Mouse (Mus musculus) testis, adult 2 months (tissue): ENCODE results near the gene Gp9. TPM values are rescaled to one million over a fixed set of nuclear protein-coding genes. Genes with fewer than 3 reads are reported as not detected.

Source experiments
- H3K27ac ChIP-seq: fragments of 200-500 bp; 2 replicates; pipeline ENCODE4 v1.5.1; 2012; ENCODE audit warnings: low read depth, low read length; ENCODE audit not compliant: control insufficient read depth, insufficient read depth
- H3K27me3 ChIP-seq: fragments of 200-500 bp; 2 replicates; pipeline ENCODE4 v1.6.1; 2012; ENCODE audit warnings: mild to moderate bottlenecking, low read length, moderate library complexity; ENCODE audit not compliant: control insufficient read depth, insufficient read depth
- H3K36me3 ChIP-seq: fragments of 200-500 bp; 2 replicates; pipeline ENCODE4 v1.6.1; 2012; ENCODE audit warnings: mild to moderate bottlenecking, low read length; ENCODE audit not compliant: control insufficient read depth, insufficient read depth
- H3K4me1 ChIP-seq: fragments of 200-500 bp; 2 replicates; pipeline ENCODE4 v1.6.1; 2012; ENCODE audit warnings: low read length; ENCODE audit not compliant: control insufficient read depth, insufficient read depth
- H3K4me3 ChIP-seq: fragments of 200-500 bp; 2 replicates; pipeline ENCODE4 v1.5.1; 2012; ENCODE audit warnings: low read depth, mild to moderate bottlenecking, low read length, moderate library complexity, mixed read lengths; ENCODE audit not compliant: control insufficient read depth
- CTCF ChIP-seq: fragments of 200-500 bp; IDR thresholded peaks from 2 replicates; pipeline ENCODE4 v1.5.1; 2012; ENCODE audit warnings: low read depth, mild to moderate bottlenecking, inconsistent platforms, low read length, moderate library complexity; ENCODE audit not compliant: control insufficient read depth, insufficient read depth, insufficient replicate concordance
- POLR2A ChIP-seq: fragments of 200-500 bp; IDR thresholded peaks from 2 replicates; pipeline ENCODE4 v1.6.1; 2012; ENCODE audit warnings: low read depth, mild to moderate bottlenecking, inconsistent platforms, low read length, moderate library complexity; ENCODE audit not compliant: control insufficient read depth
- polyA plus RNA-seq: library from polyadenylated mRNA; depleted of rRNA; stranded (reverse); fragments of >200 nt; gene quantifications from 2 replicates; pipeline ENCODE4 v1.2.3, GENCODE M21; 2012

The Gp9 gene
- polyA plus RNA-seq, 1 experiment, result not detected

GRCm38 (mm10) chr6:87750184-87750910 lies 27.5 kb upstream of the Gp9 start:
- H3K36me3 ChIP-seq, result no peaks in the 10 kb centered on the region
- H3K4me1 ChIP-seq, result no peaks in the 10 kb centered on the region
- no peaks in the 10 kb centered on the region for H3K27me3 ChIP-seq
- H3K4me3 ChIP-seq, result no peak overlapping the region
- H3K27ac ChIP-seq, result no peak overlapping the region
- no peak for TF ChIP-seq CTCF
- no peak for TF ChIP-seq POLR2A

GRCm38 (mm10) chr6:87751574-87751973 lies 26.3 kb upstream of the Gp9 start:
- Histone ChIP-seq H3K4me1 (no peaks in the 10 kb centered on the region), H3K27ac (no peak overlapping the region), H3K27me3 (no peaks in the 10 kb centered on the region), H3K36me3 (no peaks in the 10 kb centered on the region), H3K4me3 (no peak overlapping the region)
- no peak for TF ChIP-seq CTCF
- no peak for TF ChIP-seq POLR2A

DNA sequence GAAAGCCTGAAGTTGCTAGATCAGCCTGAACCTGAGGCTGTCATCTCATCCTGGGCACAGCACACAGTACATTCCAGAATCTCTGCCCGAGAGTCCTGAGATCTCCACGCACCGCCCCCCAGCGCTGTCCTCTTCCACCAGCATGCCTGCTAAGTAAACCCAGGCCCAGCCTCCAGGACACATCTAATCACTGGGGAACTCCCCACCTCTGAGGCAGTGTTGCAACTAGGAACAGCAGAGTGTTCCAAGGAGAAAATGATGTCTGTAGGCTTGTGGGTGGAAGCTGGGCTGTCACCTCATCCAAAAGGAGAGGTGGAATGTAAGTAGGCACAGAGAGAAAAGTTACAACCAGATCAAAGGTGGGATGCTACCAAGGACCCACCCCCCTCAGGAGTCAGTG lies 22.7 kb upstream of the Gp9 start:
- H3K4me1 ChIP-seq, result no peaks in the 10 kb centered on the region
- H3K27ac ChIP-seq, result no peak overlapping the region
- no peak for TF ChIP-seq CTCF
- no peak for TF ChIP-seq POLR2A
- no peak overlapping the region for H3K4me3 ChIP-seq
- no peaks in the 10 kb centered on the region for H3K27me3 ChIP-seq
- no peaks in the 10 kb centered on the region for H3K36me3 ChIP-seq

DNA sequence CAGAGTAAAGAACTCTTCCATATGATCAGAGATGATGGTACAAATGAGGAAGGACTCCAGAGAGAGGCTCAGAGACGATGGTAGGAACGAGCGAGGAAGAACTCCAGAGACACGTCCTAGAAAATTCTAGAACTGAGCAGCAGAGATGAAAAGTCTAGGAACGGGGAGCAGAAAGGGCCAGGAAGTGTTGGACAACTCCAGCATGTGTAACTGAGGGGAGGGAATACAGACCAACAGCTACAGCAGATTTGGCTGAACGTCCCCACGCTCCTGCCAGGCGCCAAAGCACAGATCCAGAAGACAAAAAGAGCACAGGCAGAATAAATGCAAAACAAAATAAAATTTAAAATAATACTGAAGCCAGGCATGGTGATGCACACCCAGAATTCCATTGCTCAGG lies 21.0 kb upstream of the Gp9 start:
- no peak overlapping the region for H3K27ac ChIP-seq
- no peaks in the 10 kb centered on the region for H3K4me1 ChIP-seq
- H3K27me3 ChIP-seq, result no peaks in the 10 kb centered on the region
- no peak for TF ChIP-seq POLR2A
- no peak for TF ChIP-seq CTCF
- no peaks in the 10 kb centered on the region for H3K36me3 ChIP-seq
- H3K4me3 ChIP-seq, result no peak overlapping the region

DNA sequence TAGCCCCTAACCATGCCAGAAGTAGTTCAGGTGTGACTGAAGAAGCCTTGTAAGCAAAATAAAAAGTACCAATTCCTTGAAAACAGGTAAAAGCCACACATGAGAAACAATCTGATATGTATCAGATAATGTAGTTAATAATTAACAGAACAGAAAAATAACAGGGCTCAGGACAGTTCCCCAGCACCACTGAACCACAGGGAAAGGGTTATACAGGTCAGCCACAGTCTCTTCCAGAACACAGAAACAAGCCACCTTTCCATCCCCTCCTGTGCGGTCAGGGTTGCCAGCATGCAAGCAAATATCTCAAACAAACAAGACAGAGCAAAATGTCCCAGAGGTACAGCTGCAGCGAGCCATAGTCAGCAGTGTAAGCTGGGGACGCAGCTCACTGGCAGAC lies 18.5 kb upstream of the Gp9 start:
- no peaks in the 10 kb centered on the region for H3K4me1 ChIP-seq
- no peaks in the 10 kb centered on the region for H3K36me3 ChIP-seq
- no peak overlapping the region for H3K27ac ChIP-seq
- no peaks in the 10 kb centered on the region for H3K27me3 ChIP-seq
- no peak for TF ChIP-seq CTCF
- TF ChIP-seq POLR2A, result no peak
- H3K4me3 ChIP-seq, result no peak overlapping the region

DNA sequence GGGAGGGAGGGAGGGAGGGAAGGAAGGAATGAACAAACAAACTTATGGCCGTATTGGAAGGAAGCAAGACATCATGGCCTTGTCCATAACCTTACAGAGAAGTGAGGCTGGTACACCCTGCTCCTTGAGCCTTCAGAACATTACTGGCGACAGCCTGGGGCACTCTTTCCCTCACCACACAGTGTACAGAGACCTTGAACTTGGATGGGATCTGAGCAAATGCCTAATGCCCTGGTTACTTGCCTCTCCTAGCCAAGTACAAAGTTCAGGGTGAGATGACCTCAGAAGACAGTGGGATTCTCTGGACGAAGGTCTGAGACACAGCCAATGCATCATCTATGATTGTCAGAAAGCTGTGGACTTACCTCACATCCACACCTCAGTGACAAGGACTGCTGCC lies 18.0 kb upstream of the Gp9 start:
- Histone ChIP-seq H3K36me3 (no peaks in the 10 kb centered on the region), H3K27ac (no peak overlapping the region), H3K4me3 (no peak overlapping the region), H3K27me3 (no peaks in the 10 kb centered on the region), H3K4me1 (no peaks in the 10 kb centered on the region)
- TF ChIP-seq POLR2A, result no peak

GRCm38 (mm10) chr6:87762161-87762560 lies 15.7 kb upstream of the Gp9 start:
- no peaks in the 10 kb centered on the region for H3K4me1 ChIP-seq
- no peak overlapping the region for H3K27ac ChIP-seq

More at GRCm38 (mm10) chr6:87762161-87762560, 15.7 kb upstream of the Gp9 start:
- no peaks in the 10 kb centered on the region for H3K36me3 ChIP-seq
- H3K4me3 ChIP-seq, result no peak overlapping the region
- TF ChIP-seq POLR2A, result no peak
- no peak for TF ChIP-seq CTCF
- no peaks in the 10 kb centered on the region for H3K27me3 ChIP-seq
